Mouse (Mus musculus): ENCODE measurements around the gene Kcnd1.

Gene Kcnd1

DNA sequence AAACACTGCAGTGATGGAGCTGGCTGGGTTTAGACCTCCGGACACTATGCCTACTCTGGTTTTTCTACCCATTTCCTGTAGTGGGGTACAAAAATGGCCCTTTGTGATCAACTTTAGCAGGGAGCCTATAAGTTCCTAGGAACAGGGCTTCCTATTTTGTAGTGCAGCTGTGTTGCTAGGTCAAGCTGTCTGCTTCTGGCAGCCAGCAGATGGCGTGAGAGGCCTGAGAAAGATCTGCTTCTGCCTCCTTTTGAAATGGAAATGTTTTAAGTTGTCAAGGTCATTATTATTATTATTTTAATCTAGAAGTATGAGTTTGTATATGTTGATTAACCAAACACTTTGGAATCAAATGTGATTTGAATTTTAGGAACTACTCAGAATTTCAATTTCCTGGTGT, 32.5 kb downstream of the Kcnd1 start:
- CTCF ChIA-PET: no interaction called here

DNA sequence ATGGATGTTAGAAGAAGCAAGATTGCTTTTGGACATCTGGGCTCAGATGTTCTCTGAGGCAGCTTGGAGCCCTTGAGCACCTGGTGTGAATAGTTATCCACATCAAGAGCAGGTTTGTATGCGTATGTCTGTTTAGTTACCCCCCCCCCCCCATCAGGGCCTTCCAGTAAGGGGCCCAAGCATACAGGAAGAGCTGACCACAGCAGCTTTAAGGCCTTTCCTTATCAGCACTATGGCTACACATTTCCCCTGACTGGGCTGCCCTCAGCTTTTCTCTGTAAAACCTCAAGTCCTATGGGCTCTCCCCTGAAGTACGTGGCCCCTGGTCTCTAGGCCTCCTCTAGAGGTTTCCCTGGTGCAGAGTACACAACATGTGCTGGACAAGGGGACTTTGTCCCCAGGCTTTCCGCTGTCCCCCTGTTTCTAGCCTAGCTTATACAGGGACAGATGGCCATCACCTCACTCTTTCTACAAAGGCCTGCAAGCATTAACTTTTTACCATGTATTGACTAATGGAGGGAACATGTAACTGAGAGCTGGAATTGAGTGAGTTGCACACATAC, 37.2 kb downstream of the Kcnd1 start:
- CTCF ChIA-PET: no interaction called here

DNA sequence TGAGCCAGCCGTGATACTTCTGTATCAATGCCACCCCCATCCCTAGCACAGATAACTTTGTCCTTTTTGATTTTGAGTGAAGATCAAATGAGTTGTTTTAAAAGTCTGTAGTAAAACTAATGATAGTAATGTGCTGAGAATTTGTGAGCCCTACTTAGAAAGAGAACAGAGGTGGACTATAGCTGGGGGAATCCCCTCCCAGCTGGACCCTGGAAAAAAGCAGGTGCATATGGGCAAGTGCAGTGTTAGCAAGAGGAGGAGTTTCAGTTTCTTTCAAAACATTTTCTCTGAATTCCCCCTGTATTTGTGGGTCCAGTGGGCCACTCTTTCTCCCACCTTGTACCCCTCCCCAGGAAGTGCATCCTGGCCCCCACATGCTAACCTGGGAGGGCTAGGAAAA, 41.1 kb downstream of the Kcnd1 start:
- CTCF ChIA-PET: no interaction called here

DNA sequence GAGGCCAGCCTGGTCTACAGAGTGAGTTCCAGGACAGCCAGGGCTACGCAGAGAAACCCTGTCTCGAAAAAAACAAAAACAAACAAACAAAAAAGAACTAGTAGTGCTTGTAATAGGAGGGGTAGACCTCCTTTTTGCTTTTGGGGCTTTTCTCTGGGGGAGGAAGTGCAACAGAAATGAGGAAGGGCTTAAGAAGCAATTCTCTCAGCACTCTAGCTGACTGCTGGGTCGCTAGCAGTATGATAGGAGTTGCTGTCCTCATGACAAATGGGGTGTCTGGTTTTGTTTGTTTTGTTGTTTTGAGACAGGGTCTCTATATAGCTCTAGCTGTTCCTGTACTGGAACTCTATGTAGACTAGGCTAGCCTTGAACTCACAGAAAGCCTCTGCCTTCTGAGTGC, 42.5 kb downstream of the Kcnd1 start:
- CTCF ChIA-PET: no interaction called here

DNA sequence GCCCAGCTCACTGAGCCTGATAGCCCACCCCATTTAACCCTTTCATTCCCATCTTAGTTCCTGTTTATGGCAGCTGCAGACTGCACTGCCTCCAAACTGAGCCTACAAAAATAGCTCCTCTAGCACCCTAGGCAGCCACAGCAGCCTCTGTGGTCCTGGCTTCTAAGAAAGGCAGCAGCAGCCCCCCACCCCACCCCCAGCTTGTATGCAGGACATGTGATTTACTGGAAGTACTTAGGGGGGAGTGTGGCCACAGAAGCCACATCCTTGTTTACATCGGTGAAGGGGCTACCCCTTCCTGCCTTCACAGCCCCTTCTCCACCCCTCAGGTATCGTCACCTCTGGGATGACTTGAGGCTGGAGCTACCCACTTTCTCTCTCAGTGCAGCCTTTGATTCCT, 43.3 kb downstream of the Kcnd1 start:
- CTCF ChIA-PET: no interaction called here

DNA sequence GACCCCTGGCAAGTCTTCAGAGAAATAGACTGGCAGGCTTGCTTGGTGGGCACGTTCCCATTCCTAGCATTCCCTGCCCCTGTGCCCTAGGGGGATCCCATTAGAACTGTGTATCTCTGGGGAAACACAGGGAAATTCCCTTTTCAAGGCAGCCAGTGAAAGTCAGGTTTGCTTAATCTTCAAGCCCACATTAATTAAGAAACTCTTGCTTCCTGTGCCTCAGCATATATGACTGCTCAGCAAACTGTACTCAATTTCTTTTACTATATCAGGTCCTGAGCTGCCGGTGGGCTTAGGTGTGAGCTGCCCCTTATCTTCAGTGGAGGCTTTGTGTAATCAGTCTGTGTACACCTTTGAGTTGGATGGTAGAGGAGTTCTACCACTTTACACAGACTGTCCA, 43.7 kb downstream of the Kcnd1 start:
- CTCF ChIA-PET: no interaction called here

DNA sequence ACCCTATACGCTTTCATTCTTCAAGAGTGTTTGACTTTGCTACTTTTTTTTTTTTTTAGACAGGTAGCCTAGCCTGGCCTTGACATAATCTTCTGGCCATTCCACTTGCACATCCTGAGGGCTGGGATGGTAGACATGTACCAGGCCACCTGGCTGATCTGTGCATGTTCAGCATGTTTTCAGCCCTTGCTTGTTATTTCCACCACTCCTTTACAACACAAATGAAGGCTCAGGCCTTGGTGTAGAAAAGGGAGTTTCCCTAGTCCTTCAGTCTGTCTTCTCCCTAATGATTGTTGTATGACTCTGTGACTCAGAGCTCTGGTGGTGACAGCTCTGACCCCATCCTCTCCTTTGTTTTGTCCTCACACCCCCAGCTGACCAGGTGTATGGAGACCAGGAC, 45.1 kb downstream of the Kcnd1 start:
- CTCF ChIA-PET: no interaction called here

DNA sequence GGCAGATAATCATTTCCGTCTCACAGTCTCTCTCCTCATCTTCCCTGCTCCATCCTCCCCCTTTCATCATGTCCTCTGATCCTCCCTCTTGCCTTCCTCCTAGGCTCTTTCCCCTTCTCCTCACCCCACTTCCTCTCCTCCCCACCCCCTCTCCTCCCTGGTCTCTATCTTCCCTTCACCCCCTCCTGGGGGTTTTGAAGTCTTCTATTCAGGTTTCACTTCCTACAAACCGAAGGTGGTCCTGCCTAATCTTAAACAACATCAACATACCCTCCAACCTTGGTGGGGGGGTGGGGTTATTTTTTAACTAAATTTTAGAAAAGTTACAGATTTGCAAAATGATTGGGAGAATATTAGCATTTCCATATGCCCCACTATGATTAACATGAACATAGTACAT, 46.4 kb downstream of the Kcnd1 start:
- CTCF ChIA-PET: no interaction called here

DNA sequence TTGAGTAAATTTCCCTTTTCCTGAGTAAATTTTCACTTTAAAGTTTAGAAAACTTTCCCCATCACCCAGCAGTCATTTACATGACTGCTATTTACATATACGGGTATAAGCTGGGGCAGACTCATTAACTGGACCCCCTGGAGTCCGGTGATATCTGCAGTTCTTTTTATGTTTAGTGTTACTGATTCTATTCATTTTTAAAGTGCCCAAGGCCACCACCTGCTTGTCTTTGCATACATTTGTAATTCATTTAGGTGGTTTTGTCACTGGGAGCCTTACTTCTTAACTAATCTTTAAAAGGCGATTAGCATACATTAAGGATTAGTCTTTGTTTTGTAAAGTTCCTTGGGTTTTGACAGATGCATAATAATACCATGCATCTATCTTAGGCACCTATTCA, 47.7 kb downstream of the Kcnd1 start:
- CTCF ChIA-PET: no interaction called here

DNA sequence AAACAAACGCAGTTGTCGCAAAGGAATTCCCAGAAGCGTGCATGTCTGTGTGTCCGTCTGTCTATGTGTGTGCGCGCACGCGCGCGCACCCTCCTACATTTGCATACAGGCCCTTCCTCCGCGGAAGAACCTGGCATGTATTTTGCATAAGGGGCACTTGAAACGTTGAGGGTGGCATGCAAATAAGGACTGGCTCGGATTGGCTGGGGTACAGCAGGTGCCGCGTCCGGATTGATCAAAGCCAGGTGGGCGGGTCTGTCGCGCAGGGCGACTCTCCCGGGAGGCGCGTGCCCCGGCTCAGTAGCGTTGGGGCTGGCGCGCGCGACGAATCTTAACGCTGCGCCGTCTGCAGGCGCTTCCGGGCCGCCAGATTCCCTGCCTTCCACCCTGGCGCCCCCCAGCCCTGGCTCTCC, 55.9 kb downstream of the Kcnd1 start, which contains the start of gene Pim2:
Pim2 (plus strand) TSS at position 256 of the 413 bp plus-strand sequence.
- CTCF ChIA-PET: no interaction called here

DNA sequence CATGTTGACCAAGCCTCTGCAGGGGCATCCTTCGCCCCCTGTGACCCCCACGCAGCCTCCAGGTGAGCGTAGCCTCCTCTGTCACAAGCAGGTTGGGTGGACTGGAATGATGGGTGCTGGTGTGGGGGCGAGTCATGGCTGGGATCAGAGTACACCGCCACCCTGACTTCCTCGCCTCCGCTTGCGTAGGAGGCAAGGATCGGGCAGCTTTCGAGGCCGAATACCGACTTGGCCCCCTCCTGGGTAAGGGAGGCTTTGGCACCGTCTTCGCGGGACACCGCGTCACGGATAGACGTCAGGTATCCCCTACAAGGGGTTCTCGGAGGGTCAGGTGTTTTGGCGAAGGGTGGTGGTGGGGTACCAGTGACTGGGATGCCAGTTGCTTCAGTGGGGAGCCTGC, 56.4 kb downstream of the Kcnd1 start:
- CTCF ChIA-PET: no interaction called here

DNA sequence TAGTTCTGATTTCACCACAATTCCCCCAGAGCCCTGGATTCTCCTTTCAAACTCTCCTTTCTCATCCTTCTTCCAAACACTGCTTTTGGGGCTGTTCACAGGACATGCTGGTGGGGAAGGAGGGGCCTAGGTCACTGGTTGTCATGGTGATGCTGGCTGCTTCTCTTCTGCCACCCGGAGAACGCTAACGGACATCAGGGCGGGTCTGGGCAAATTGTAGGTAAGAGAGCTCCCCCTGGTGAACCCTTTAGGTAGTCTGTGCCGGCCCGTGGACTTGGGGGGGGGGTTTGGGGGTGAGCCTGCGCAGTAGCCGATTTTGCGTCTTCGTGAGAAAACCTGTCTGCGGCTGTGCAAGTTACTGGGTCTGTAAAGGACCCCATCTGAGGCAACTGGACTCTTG, 57.7 kb downstream of the Kcnd1 start:
- CTCF ChIA-PET: interaction anchor here (0.6 to 0.7 kb wide), 2 partner anchors 67 to 1013 kb away, joined by 3 read pairs; partner anchors contain the start of gene B630019K06Rik

DNA sequence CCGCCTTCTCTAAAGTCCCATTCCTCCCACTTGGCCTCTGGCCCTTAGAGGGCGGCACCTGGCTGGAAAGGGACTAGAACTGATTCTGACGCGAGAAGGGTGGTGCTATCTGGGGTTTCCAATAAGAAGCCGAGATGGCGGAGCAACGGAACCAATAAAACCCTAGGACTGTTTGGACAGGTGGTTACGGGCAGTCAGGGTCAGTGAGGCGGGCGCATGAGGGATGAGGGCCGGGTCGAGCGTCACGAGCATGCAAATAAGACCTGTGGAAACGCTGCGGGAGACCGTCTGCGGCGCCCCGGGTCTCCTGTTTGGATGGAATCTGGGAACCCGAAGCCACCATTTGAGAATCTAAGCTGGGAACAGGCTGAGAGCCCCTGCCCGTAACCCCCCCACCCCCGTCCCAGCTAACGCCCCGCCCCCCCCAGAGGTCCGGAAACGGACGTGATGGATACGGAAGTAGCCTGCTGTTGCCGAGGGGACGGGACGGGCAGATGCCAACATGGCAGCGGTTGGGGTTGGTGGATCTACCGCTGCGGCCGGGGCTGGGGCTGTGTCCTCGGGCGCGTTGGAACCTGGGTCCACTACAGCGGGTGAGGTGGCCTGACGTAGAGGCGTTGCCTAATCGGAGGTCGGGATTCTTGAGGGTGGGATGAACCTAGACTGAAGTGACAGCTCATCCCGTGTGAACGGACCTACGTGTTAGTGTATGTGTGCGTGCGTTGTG, 61.9 kb downstream of the Kcnd1 start, which contains the start of gene Slc35a2:
Slc35a2 (plus strand) TSS at position 188 of the 727 bp plus-strand sequence.
- CTCF ChIA-PET: no interaction called here

All from spleen, embryonic (tissue).